Mouse (Mus musculus): Measurements from ENCODE around the gene 1700001P01Rik.
"Not testable (repeated sequence)": the region's sequence is repeated elsewhere in the genome, so short reads cannot be mapped to it uniquely, and the experiment has no call there.

The 1700001P01Rik gene

DNA sequence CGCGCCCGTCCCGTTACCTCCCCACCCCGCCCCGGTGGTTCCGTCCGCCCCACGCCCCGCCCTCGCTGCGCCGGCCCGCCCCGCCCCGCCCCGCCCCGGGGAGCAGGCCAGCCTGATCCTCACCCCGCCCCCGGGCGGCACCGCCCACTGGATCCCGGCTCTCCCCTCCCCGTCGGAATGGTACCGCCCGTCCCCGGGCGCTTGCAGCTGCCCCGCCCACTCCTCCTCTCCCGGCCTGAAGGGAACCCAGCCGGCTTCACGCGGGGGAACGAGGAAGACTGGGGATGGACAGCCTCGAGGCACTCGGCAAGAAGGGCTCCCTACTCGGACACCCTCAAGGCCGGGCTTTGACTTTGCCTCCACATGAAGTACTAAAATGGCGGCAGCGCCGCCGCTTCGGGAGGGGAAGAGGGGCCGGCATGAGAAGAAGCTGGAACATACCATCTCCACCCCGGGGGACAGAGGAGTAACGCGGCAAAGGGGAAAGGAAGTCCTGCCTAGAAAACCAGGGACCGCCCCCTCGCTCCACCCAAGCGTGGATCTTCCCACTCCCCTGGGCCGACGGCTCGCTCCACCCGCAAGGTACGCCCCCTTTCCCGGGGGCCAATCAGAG, 30.9 kb downstream of the 1700001P01Rik start:
- DNase-seq (ENCODE audit: low read depth), result peak; percentile 96

DNA sequence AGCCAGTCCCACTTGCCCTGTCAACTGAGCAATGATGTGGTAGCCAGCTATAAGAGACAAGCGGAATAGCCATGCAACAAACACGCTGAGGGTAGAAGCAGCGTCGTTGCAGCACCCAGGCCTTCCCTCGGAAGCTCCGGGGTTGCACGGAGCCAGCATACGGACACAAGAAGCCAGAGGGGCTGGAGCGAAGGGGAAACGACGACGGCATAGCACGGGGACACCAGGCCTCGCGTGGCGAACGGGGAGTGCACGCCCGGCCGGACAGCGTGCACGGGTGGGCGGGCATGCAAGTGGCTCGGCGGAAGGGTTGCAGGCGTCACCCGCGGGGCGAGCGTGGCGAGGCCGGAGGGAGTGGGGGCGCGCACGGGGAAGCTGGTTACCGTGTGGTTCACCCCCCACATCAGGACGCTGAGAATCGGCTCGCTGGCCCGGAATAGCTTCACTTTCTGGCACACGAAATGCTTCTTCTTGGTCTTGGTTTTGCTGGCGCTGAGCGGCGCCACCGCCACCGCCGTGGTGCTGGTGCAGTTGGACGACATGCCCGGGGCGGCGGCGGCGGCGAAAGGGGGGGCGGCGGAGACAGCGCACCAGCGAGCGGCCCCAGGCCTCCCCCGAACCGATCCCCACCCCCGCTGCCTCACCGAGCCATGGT, 31.5 kb downstream of the 1700001P01Rik start, which contains the start of gene Pip4k2b:
Pip4k2b (minus strand) TSS at position 642 of the 655 bp plus-strand sequence.
- DNase-seq (ENCODE audit: low read depth), result no peak

GRCm38 (mm10) chr11:97743423-97743822, 32.3 kb downstream of the 1700001P01Rik start:
- DNase-seq (ENCODE audit: low read depth), result no peak

DNA sequence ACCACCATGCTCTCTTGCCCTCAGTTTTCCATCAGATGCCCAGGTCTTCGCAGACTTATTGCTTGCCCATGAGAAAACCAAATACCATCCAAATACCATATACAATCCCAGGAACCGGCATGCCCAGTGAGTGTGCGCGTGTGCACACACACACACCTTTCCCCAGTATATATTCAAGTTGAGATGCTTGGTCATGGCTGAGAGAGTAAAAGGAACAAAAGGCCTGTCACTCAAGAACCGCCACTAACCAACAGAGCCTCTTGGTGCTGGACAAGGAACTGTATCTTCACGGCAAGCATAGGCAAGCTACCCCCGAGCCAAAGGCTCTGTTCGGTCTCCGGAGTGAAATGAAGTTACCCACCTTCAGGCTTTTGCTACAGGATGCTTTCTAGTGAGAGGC, 33.1 kb downstream of the 1700001P01Rik start:
- DNase-seq (ENCODE audit: low read depth), result no peak

GRCm38 (mm10) chr11:97742157-97742556, 33.6 kb downstream of the 1700001P01Rik start:
- DNase-seq (ENCODE audit: low read depth), result no peak

- DNase-seq (ENCODE audit: low read depth), result no peak
Measured at GRCm38 (mm10) chr11:97740190-97740589, 35.5 kb downstream of the 1700001P01Rik start.

GRCm38 (mm10) chr11:97739155-97739554, 36.6 kb downstream of the 1700001P01Rik start:
- no peak for DNase-seq (ENCODE audit: low read depth)

GRCm38 (mm10) chr11:97738703-97739102, 37.0 kb downstream of the 1700001P01Rik start:
- DNase-seq (ENCODE audit: low read depth), result no peak

DNA sequence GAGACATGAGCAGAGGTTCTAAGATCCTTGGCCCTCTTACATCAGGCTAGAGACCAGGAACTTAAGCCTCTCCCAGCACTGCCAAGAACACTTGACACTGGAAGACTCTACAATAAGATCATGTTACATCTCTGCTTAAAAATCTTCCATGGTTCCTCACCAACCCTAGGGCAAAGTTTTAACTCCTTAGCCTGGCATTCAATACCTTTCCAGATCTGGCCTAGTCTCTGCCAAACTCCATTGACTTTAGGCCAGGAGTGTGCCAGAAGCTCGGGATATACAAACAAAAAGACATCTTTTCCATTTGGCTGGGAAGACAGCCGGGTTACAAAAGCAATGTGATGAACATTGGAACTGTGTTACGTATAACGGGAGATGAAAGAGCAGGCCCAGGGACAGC, 38.1 kb downstream of the 1700001P01Rik start:
- no peak for DNase-seq (ENCODE audit: low read depth)

- no peak for DNase-seq (ENCODE audit: low read depth)
Measured at GRCm38 (mm10) chr11:97736645-97737044, 39.1 kb downstream of the 1700001P01Rik start.

- DNase-seq (ENCODE audit: low read depth), result not testable (repeated sequence)
Measured at GRCm38 (mm10) chr11:97734810-97735209, 40.9 kb downstream of the 1700001P01Rik start.

GRCm38 (mm10) chr11:97733689-97734088, 42.0 kb downstream of the 1700001P01Rik start:
- DNase-seq (ENCODE audit: low read depth), result no peak

DNA sequence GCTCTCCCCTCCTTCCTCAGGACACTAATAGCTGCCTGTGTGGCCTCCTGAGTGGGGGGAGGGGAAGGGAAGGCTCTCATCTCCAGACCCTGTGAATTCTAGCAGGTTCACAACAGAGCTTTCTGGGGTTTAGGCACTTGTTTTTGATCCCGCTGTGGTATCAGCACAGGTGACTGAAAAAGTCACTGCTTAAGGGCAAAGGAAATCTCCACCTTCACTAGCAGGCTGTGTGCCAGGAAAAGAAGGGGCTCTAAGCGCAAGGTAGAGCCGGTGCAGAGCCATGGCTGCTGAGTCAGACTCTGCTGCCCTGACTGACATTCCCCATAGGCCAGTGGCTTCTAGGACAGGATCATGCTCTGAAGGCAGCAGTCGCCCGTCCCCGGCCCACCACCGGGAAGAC, 47.0 kb downstream of the 1700001P01Rik start:
- DNase-seq (ENCODE audit: low read depth), result no peak

DNA sequence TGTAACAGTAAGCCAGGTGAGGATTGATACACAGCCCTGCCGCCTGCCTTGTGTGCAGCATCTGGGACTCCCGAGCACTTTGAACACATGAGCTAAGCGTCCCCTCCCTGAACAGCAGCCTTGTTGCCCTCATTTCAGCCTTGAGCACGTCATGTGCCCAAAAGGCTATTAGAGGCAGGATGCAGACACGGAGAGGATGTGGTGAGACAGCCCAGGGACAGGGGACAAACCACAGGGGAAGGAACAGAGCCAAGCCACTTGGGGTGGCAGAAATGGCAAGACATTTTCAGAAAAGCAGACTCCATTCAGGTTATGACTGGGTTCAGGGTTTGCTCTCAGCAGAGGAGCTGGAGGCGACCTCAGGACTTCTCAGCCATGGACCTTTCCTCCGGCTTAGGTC, 47.4 kb downstream of the 1700001P01Rik start:
- no peak for DNase-seq (ENCODE audit: low read depth)

GRCm38 (mm10) chr11:97723709-97724108, 52.0 kb downstream of the 1700001P01Rik start:
- no peak for DNase-seq (ENCODE audit: low read depth)
